Mouse (Mus musculus) adrenal gland, postnatal 25 days (tissue): Measurements from ENCODE around the gene Armcx4. TPM values are rescaled to one million over a fixed set of nuclear protein-coding genes. Genes with fewer than 3 reads are reported as not detected.
"Not testable (repeated sequence)": the region's sequence is repeated elsewhere in the genome, so short reads cannot be mapped to it uniquely, and the experiment has no call there.

Experiments used
- DNase-seq: peaks from one replicate; pipeline ENCODE4 v3.0.0; 2021; ENCODE audit warnings: mixed read lengths
- long read RNA-seq: library from polyadenylated mRNA; stranded (forward); transcript quantifications from one replicate; pipeline ENCODE4 v2.0.0, GENCODE M21; 2021
- total RNA-seq: library from RNA; stranded (reverse); gene quantifications from 2 replicates; pipeline ENCODE4 v1.2.3, GENCODE M21; 2021

The Armcx4 gene
- 9.7 and 14.6 TPM in 2 replicates for total RNA-seq
- long read RNA-seq, partial matches to known transcripts: 0 of 1 reads
- long read RNA-seq, other reads (novel, unspliced or antisense): 1 of 1 reads

DNA sequence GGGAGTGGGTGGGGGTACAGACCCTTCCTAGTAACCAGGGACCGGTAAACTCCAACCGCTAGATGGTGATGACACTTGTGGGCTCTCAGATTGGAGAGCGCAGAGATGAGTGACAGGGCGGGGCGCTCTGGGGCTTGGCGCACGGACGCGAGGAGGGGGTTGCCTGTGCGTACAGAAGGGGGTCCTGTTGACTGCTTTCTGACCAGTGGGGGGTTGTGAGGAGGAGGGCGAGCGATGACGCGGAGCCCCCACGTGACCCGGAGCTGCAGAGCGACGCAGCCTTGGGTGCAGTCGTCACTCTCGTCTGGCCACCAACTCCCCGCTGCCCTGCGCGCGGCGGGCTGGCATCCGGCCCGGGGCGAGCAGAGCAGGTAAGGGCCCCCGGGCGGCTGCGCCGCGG, at the start of gene Armcx4:
Gene Armcx4 (plus strand): TSS at position 253 of the 400 bp plus-strand sequence.
- peak; percentile 62 for DNase-seq

DNA sequence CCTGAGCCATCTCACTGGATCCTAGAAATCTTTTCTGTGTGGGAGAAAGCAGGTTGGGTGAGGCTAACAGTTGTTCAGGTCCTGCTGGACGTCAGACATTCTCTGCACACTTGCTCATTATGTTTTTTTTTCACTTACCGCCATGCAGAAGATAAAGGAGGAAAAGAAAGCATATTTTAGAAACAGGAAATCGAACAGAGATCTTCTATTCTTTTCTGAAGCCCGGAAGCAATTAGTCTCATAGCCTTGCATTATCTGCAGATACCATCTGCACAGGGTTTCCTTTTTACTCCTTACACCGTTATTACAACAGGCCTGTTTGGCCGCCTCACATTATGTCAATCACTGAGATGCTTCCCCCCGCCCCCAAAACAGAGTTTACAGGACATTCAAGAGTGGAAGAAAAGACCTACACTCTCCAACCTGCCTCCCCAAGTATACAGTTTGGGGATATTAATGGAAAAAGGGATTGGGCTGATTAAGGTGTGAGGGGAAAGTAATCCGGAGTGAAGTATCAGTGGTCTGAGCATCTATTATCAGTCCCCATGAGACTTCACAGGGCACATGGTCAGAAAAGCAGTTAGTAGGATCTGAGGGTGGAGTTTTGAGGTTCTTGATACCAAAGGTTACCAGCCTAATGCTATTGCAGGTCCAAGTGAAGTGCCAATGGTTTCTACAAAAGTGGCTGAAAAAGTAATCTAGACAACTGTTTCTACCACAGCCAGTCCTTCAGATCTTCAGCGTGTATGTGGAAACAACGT, 45.1 kb upstream of the Armcx4 start:
- DNase-seq: no peak

DNA sequence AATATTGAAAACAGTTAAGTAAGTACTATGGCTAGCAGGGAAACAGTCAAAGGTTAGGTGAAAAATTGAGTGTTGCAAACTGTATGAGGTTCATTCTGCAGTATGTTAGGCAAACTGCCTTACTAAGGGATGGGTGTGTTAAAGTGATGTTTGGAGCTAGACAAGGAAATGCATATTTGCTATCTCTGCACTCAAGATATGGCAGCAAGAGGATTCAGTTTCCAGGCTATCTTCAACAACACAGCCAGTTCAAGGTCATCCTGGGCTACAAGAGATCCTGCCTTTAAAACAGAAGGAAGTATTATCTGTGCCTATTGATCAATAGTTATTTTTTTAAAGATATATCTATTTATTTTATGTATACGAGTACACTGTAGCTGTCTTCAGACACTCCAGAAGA, 40.0 kb upstream of the Armcx4 start:
- DNase-seq: no peak

DNA sequence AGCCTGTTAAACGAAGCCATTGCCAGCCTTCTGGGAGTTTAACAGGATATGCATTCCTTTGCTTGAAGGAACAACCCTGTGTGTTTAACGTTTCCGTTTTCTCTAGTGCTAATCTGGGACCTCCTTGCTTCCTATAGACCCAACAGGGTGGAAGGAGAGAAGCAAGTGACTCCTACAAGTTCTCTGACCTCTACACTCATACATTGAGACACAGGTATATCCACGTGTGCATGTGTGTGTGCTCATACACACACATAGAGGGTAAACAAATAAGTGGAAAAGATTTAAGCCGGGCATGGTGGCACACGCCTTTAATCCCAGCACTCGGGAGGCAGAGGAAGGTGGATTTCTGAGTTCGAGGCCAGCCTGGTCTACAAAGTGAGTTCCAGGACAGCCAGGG, 38.9 kb upstream of the Armcx4 start:
- DNase-seq: no peak

DNA sequence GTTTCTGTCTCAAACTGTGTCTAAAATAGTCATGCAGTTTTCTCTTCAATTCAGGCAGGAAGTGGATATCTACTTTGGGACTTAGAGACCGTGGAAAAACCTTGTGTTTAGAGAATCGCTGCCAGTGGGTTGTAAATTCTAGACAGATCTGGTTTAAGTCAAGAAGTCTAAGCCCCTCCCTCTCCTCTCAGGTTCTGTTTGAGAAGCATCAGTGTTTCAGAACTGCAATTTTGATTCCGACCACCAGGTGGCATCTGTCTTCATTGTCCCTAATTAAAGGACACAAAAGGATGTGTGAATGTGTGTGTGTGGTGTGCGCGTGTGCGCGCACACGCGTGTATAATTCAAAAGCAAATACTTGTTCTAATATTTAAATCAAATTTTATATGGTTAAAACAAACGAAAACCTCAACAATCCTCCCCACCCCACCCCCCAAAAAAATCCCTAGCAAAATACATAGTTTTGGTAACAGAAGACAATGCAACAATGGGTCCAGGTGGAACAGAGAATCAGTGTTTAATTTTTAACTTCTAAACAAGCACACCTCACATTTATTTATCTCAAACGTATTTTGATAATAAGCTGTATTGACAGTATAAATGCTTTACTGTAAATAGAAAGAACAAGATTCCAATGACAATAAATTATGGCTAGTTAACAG, 38.2 kb upstream of the Armcx4 start:
- peak; percentile 49 for DNase-seq

DNA sequence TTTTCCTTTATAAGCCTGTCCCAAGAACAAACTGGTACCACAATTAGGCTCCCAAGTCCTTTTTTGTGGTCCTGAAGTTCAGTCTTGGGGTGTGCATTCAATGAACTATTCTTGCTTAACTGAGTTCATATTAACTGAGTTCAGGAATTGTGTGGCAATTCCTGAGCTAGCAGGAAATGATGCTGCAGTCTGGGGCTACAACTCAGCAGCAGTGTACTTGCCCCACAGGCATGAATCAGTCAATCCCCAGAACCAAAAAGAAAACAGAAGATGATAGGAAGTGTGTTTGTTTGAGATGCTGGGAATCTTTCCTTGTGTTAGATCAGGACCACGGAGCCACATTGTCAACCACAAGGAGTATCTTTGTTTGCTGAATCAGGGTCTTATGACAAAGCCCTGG, 34.3 kb upstream of the Armcx4 start:
- no peak for DNase-seq

DNA sequence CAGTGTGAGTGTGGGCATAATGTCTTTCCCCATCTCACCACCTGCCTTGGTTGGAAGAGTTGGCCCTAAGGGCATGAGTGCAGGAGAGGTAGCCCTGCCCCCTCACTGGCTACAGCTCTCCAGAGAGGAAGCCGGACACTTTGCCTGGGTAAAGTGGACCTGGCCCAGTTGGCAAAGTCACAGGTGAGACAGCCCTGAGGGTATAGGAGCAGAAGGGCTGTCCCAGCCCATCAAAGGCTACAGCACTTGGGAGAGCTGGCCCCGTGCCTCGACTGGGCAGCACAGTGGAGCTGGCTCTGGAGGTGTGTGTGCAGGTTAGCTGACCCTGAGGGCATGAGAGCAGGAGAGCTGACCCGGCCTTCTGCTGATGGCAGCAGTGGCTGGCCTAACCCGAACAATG, 24.7 kb upstream of the Armcx4 start:
- no peak for DNase-seq

DNA sequence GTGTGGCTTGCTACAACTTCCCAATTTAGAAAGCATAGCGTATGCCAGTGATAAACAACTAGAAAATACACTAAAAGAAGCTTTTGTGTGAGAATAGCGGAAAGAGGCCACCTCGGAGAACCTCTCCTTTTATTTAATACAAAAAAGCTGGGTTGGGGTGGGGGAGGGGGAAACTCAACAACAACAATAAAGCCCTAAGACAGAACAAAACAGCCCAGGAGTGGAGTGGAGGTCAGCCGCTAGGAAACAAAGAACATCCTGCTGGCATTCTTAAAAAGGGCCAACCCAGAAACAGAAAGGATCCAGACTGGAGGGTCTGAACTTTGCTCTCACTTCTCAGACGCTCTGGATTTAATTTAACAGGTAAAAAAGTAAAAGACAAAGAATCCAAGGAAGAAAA, 11.3 kb upstream of the Armcx4 start:
- no peak for DNase-seq

DNA sequence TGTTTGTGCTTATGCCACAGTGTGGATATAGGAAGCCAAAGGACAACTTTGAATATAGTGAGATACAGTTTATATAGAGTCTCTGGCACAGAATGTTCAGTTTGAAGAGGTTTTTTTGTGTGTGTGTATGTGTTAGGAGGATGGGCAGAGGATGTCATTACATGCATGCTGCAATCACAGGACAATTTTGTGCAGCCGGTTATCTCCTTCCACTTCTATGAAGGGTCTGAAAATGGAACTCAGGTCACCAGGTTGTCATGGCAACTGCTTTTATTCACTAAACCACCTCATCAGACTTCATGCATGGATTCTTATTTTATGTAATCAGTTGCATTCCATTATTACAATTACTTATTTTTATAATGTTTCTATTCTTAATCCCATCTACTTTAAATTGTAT, 10.4 kb upstream of the Armcx4 start:
- no peak for DNase-seq

DNA sequence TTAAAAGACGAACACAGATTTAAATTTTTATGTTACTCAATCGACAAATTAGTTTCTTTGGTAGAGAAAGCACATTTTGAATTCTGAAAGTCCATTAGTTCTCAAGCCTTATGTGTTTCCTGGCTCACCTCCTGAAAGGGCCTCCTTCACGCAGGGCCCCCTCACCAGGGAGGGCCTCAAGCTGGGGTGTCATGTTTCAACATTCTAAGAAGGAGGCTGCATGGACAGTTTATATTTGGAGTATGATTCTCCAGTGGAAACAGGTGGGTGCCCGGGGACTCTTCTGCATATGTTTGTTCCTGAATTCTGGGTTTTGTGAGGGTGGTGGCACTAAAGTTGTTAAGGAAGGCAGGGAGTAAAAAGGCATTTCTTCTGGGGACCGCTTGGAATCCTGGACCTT, 1.4 kb upstream of the Armcx4 start:
- no peak for DNase-seq

DNA sequence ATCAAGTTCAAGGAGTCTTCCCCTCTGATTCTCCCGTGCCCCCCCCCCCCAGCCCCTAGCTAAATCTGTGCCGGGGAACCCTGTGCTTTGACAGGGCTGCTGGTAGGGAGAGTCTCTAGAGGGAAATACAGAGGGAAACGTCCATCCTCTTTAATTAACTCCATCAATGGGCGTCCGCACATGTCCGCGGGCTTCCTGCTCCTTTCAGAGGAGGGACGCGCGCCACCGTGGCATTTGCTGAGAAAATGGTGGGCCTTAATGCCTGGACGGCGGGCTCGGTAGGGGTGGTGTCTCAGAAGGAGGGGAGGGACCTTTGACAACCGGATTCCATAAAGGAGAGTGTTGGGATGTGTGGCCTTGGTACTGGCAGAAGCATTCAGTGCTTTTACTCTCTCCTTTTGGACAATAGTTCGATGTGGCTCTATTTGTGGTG, 436 bp downstream of the Armcx4 start:
- DNase-seq: peak; percentile 26

DNA sequence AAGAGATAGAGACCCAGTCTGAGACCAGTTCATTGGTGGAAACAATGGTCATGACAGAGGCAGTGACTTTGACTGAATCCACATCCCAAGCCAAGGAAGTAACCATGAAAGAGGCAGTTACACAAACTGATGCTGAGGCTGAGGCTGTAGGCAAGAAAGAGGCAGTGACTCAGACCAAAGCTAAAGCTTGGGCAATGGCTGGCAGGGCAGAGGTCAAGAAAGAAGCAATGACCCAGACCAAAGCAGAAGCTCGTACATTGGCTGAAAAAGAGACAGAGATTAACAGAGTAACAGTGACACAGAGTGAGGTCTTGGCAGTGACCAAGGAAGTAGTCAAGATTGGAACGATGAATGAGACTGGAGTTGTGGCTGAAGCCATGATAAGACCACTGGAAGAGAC, 3.4 kb downstream of the Armcx4 start:
- no peak for DNase-seq

DNA sequence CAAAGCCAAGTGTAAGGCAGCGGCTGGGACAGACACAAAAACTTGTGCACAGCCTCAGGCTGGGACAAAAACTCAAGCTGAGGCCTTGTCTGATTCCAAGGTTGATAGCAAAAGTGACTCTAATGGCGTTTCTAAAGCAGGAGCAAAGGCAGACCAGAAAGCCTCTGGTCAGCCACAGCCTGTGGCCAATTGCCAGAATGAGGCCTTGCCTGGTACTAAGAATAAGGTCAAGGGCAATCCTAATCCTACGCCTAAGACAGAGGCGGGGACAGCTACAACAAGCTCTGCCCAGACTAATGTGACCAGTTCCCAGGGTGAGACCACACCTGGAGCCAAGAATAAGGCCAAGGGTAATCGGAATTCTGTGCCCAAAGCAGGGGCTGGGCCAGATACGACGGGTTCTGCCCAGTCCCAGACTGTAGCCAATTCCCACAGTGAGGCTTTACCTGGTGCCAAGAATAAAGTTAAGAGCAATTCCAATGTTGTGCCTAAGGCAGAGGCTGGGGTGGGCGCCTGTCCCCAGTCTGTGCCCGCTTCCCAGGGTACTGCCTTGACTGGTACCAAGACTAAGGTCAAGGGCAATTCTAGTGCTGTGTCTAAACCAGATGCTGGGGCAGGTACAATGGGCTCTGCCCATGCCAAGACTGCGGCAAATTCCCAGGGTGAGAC, 4.7 kb downstream of the Armcx4 start:
- DNase-seq: peak; percentile 28

DNA sequence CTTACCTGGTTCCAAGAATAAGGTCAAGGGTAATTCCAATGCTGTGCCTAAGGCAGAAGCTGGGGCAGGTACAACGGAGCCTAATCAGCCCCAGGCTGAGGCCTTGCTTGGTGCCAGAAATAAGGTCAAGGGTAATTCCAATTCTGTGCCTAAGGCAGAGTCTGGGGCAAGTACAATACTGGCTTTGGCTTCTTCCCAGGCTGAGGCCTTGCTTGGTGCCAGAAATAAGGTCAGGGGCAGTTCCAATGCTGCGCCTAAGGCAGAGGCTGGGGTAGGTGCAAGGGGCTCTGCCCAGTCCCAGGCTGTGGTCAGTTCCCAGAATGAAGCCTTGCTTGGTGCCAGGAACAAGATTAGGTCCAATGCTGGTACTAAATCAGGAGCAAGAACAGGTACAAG, 5.2 kb downstream of the Armcx4 start:
- peak; percentile 6 for DNase-seq

DNA sequence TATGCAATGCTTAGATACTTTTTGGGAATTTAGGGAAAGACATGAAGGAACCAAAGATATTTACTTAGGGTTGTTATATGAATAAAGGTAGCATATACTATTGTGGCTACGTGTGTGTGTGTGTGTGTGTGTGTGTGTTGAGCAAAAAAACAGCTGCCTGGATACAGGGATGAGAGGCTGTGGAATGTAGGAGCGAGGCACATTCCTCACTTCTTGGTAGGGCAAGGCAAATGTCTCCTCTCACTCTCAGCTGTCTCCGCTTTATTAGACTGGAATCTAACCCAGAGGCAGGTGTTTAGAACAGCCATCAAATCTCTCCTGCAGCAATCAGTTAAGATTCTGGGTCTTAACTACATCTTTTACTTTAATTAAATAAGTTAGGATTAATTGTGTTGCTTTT, 30.5 kb downstream of the Armcx4 start:
- DNase-seq: no peak

DNA sequence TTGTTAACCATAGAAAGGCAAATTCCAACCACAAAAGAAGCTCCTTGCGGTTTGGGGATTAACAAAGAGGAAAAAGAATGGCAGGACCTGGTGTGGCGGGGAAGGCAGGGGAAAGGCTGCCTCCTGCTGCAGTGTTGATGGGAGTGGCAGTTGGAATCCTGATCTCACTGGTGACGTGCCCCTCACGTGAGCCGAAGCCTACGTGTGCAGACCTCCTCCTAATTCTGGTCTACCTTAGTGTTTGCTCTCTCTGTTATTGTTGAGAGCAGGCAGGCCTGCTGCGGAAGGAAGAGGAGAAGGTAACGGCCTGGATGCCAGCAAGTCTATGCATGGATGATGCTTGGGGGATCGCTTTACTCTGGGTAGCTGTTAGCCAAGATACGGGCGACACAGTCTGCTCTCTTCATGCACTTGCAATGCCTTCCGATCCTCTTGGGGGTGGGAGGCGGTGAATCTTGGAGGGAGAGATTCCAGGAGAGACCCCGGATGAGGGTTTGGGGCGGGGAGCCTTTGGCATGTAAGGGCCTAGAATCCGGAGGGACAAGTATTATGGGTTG, 31.5 kb downstream of the Armcx4 start, which contains the start of gene Armcx1:
Gene Armcx1 (plus strand): TSS at position 212 of the 557 bp plus-strand sequence.
- DNase-seq: peak; percentile 53

DNA sequence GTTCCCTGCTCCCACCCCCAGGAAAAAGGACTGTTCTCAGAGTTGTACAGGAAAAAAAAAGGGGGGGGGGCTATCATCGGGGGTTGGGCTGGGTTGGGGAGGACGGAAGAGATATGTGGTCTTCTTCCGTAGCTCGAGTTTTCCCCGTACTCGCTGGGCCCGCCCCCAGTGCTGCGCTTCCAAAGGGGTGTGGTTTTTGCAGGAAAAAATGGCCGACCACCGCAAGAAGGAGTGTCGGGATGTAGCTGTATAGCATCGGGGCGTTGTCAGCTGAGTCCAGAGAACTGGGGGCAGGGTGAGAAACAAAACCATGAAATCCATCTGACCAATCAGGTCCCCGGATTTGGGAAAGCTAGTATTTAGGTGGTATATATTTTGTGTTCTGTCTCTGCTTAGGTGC, 32.2 kb downstream of the Armcx4 start:
- DNase-seq: peak; percentile 56

DNA sequence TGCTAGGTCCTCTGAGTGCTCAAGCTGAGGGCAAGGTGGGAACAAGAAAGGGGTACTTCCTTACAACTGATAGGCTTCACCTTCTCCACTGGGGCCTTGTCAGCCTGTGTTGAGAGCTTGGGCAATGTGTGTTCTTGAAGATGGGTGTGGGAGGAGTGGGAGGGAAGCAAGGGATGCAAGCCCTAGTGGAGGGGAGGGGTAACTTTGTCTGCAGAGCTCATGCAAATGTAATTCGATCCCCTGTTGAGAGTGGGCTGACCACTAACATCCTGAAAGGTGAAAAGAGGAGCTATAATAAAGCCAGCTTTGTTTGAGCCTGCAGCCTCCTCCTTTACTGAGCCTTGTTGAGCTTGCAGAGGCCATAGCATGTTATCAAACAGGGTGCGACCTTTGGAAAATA, 37.4 kb downstream of the Armcx4 start:
- not testable (repeated sequence) for DNase-seq

DNA sequence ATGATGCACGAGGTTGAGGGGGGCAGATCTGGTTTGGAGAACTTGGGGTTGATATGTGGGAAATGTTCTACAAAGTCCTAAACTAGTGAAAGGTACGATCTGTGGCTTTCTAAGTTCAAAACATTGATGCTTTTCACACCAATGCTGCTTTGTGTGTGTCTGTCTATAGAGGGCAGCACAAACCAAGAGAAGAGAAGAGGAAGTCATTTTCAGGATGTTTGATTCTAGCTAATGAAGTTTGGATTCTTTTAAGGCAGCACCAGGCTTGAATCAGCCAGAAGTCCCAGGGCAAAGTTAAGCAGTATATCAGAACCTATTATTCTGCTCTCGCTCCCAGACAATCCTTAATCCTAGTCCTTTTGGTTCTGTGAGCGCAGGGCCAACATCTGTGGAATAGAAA, 43.5 kb downstream of the Armcx4 start:
- no peak for DNase-seq

DNA sequence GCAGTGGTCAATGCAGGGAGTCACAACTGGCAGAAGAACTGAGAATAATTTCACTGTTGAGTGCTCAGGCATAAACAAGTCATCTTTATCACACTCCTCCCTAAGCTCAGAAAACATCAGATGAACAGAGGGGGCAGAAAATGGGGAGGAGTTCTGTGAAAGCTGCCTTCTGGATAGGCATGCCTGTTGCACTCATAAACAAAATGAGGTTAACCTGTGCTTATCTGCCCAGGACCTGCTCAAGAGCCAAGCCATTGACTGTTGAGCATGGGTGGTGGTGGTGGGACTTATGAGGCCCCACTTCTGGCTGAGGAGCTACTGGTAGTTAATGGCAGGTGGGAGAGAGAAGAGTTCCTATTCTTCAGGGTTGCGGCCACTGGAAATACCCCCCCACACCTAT, 51.5 kb downstream of the Armcx4 start:
- DNase-seq: no peak

DNA sequence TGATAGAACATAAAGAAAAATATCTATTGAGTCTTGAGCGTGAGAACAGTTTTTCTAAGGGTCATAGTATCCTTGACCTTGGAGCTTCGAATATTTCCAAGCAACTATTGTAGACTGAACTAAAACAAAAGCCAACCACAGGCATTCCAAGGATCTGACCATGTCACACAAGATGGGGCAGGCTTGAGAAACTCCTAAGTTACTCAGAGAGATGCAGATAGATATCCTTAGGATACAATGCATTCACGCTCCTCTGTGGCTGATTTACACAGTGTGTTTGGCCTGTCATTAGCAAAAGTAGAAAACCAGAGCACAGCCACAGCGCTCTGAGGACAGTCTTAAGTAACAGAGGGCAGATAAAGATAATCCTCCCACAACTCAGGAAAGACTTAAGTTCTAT, 52.8 kb downstream of the Armcx4 start:
- DNase-seq: no peak

DNA sequence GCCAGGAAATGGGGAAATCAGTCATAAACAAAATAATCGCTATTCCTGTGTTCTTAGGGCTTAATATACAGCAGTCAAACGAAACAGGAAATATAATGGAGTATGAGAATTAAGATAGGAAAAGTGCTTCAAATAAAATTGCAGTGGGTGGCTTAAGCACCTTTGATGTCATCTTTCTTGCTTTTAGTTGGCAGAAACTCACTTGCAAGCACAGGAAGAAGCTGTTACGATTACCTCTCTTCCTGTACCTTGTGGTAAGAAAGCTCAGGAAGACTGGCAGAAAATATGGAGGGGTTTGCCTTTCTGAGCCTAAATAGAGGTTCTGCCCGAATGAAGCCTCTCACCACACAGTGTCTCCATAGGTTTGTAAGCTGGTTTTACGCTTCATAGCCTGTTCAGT, 55.5 kb downstream of the Armcx4 start:
- no peak for DNase-seq
